Mouse (Mus musculus) embryonic facial prominence, embryonic 14.5 days (tissue): Measurements from ENCODE around the gene Entr1. TPM values are rescaled to one million over a fixed set of nuclear protein-coding genes. Genes with fewer than 3 reads are reported as not detected.

Experiments used
- ATAC-seq: fragments of 200-750 bp; cut with Nextera tagmentation; 2 replicates; pipeline ENCODE4 v1.8.0; 2017; ENCODE audit warnings: low read depth, moderate number of reproducible peaks, moderate TSS enrichment
- DNase-seq: peaks from one replicate; pipeline ENCODE4 v3.0.0-alpha.2; 2015; ENCODE audit warnings: low spot score
- H3K27ac ChIP-seq: fragments of 300-500 bp; sonication (generic); replicated peaks from 2 replicates; pipeline ENCODE4 v1.5.1; 2014; ENCODE audit warnings: low read depth, mild to moderate bottlenecking, low read length, moderate library complexity
- H3K27me3 ChIP-seq: fragments of 300-500 bp; sonication (generic); replicated peaks from 2 replicates; pipeline ENCODE4 v1.6.1; 2014; ENCODE audit warnings: low read length; ENCODE audit not compliant: control insufficient read depth, insufficient read depth
- H3K36me3 ChIP-seq: fragments of 300-500 bp; sonication (generic); 2 replicates; pipeline ENCODE4 v1.6.1; 2014; ENCODE audit warnings: low read length, mixed read lengths; ENCODE audit not compliant: control insufficient read depth, insufficient read depth
- H3K4me1 ChIP-seq: fragments of 300-500 bp; sonication (generic); 2 replicates; pipeline ENCODE4 v1.6.1; 2014; ENCODE audit warnings: antibody characterized with exemption, low read length; ENCODE audit not compliant: control insufficient read depth, insufficient read depth
- H3K4me2 ChIP-seq: fragments of 300-500 bp; sonication (generic); 2 replicates; pipeline ENCODE4 v1.6.1; 2014; ENCODE audit warnings: low read depth, mild to moderate bottlenecking, low read length, moderate library complexity, mixed read lengths
- H3K4me3 ChIP-seq: fragments of 300-500 bp; sonication (generic); 2 replicates; pipeline ENCODE4 v1.5.1; 2014; ENCODE audit warnings: low read depth, mild to moderate bottlenecking, low read length
- H3K9ac ChIP-seq: fragments of 300-500 bp; sonication (generic); 2 replicates; pipeline ENCODE4 v1.6.1; 2014; ENCODE audit warnings: low read depth, mild to moderate bottlenecking, low read length, moderate library complexity, mixed read lengths
- H3K9me3 ChIP-seq: fragments of 300-500 bp; sonication (generic); 2 replicates; pipeline ENCODE4 v1.6.1; 2016; ENCODE audit warnings: low read length; ENCODE audit not compliant: control insufficient read depth
- WGBS: fragments of 180-500 bp; shearing (Covaris S2); extraction: QIAGEN DNeasy Blood & Tissue Kit; methylation state at CpG from one replicate; pipeline ENCODE4 v1.1.7; 2014; 5-methylcytosine and 5-hydroxymethylcytosine counted together
- polyA plus RNA-seq: library from polyadenylated mRNA; unstranded; fragments of >200 nt; fragmentation: Nextera tagmentation; extraction: Ambion mirVana; gene quantifications from 2 replicates; pipeline ENCODE4 v1.2.1, GENCODE M21; 2014

Gene Entr1
- polyA plus RNA-seq, 1 experiment from 2014 or later = 102 TPM

DNA sequence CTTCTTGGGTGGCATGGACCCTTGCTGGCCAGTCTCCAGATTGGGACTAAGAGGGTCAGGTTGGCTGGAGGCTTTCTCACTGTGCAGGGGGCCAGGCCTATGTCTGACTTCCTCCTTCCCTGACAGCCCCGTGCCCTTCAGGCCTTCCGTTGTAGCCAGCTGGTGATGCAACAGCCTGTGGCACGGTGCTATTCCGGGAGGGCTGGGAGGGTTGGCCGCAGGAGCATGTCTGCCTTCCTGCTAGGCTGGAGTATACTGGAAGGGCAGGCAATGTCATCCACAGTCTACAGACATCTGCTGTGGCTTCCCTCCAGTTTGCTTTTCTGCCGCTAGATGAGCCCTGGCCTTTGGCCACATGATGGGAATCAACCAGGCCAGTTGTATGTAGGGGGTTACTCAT lies 29.1 kb downstream of the Entr1 start:
- H3K36me3 ChIP-seq = peaks cover 20% of the 10 kb centered on the region; the same call in 1 of the 2 replicates
- DNase-seq = no peak
- H3K9me3 ChIP-seq = no peaks in the 10 kb centered on the region
- no peaks in the 10 kb centered on the region for H3K27me3 ChIP-seq
- H3K9ac ChIP-seq = no peak overlapping the region
- no peaks in the 10 kb centered on the region for H3K4me1 ChIP-seq
- WGBS = 86% methylated on average over 6 of the region's 6 CpGs
- ATAC-seq = no peak
- no peak overlapping the region for H3K4me3 ChIP-seq
- no peak overlapping the region for H3K27ac ChIP-seq
- H3K4me2 ChIP-seq = no peak overlapping the region

DNA sequence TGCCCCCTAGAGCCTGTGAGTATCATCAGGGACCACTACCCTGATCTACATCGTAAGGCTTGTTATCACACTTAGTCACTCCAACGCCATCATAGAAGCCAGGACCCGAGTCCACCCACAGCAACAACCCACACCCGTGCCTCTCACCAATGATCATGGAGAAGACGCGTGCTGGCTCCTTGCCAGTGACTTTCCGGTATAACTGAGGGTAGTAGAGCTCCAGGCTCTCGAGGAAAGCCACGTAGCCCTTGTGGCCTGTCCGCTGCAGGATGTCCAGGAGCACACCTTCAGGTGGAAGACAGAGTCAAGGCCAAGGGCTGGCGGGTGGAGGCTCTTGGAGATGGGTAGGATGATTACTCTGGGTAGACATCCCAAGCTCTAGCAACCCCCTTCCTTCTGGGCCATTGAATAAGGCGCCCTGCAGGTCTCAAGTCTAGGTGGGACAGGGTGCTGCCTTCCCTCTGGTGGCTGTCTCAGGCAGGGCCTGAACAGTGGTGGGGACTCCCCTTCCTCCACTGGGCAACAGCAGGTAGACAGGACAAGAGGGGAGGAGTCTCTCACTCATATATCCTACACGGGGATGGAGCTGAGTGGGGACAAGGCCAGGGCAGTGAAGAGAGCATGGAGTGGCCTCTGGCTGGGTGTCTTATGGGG lies 30.3 kb downstream of the Entr1 start:
- DNase-seq (no peak), ATAC-seq (no peak)
- Histone ChIP-seq H3K4me1 (no peaks in the 10 kb centered on the region), H3K27ac (no peak overlapping the region), H3K36me3 (0 out of 2 replicates have a peak, but pooled peaks cover 8% of the 10 kb centered on the region), H3K9me3 (no peaks in the 10 kb centered on the region), H3K4me3 (no peak overlapping the region), H3K27me3 (no peaks in the 10 kb centered on the region), H3K4me2 (no peak overlapping the region), H3K9ac (no peak overlapping the region)
- WGBS = 85% methylated on average over 13 of the region's 13 CpGs

DNA sequence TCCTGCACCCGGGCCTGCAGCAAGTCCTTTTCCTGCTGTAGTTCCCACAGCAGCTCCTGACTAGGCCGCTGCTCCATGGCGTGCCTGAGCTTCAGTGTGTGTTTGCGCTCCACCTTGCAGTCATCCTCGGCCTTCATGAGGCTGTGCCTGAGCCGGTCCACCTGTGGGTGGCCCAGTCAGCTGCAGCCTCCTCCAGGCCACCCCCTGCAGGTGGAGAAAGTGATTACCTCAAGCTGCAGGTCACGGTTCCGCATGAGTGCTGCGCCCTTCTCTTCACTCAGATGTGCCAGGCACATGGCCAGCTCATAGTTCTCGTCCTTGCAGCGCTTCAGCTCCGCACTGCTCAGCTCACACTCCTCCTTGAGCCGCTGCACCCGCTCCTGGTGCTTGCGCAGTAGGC lies 31.6 kb downstream of the Entr1 start:
- WGBS = 43% methylated on average over 15 of the region's 15 CpGs
- ATAC-seq = no peak
- Histone ChIP-seq H3K27me3 (no peaks in the 10 kb centered on the region), H3K36me3 (no peaks in the 10 kb centered on the region), H3K4me1 (peaks cover 5% of the 10 kb centered on the region; the same call in 1 of the 2 replicates), H3K4me2 (no peak overlapping the region), H3K27ac (no peak overlapping the region), H3K9ac (no peak overlapping the region), H3K4me3 (no peak overlapping the region), H3K9me3 (no peaks in the 10 kb centered on the region)
- no peak for DNase-seq

DNA sequence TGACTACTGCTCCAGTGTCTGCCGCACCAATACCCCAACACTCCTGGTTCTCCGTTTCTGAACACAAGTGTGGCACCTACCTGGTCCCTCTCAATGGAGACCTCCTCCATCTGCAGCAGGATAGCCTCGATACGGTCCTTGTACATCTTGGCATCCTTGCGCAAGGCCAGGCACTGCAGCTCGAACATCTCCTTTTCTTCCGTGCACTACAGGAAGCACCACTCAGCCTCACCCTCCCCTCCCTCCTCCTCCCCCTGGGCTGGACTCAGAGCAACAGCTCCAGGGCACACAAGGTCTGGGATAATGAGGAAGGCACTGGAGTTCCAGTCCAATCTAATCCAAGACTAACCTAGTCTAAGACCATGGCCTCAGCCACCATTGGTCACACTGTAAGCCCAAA lies 32.4 kb downstream of the Entr1 start:
- ATAC-seq = no peak
- H3K4me3 ChIP-seq = no peak overlapping the region

DNA sequence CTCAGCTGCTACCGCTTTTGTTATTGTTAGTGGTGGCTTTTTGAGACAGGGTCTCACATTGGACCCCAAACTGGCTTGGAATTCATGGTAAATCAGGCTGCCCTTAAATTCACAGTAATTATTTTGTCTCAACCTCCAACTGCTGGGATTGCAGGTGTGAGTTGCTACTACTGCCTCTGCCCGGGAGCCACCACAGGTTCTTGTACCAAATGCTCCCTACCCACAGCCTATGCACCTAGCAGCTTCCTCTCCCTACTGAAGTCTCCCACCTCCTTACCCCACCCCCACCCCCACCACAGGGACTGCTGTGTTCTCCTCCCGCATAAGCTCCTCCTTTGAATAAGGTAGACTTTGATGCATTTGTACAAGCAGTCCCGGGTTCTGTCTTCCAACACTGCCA lies 32.9 kb downstream of the Entr1 start:
- Histone ChIP-seq H3K4me3 (no peak overlapping the region), H3K4me1 (peaks cover 6% of the 10 kb centered on the region; the same call in 1 of the 2 replicates), H3K27me3 (no peaks in the 10 kb centered on the region), H3K9ac (no peak overlapping the region), H3K36me3 (no peaks in the 10 kb centered on the region), H3K9me3 (no peaks in the 10 kb centered on the region), H3K4me2 (no peak overlapping the region), H3K27ac (no peak overlapping the region)
- no peak for DNase-seq
- no peak for ATAC-seq
- WGBS = 82% methylated on average over 4 of the region's 4 CpGs

More for the DNA sequence above, 32.4 kb downstream of the Entr1 start:
- 72% methylated on average over 7 of the region's 7 CpGs for WGBS
- no peak overlapping the region for H3K9ac ChIP-seq
- H3K27ac ChIP-seq = no peak overlapping the region
- H3K4me1 ChIP-seq = peaks cover 6% of the 10 kb centered on the region; the same call in 1 of the 2 replicates
- H3K36me3 ChIP-seq = no peaks in the 10 kb centered on the region
- no peaks in the 10 kb centered on the region for H3K9me3 ChIP-seq
- no peak for DNase-seq
- H3K27me3 ChIP-seq = no peaks in the 10 kb centered on the region
- H3K4me2 ChIP-seq = no peak overlapping the region

DNA sequence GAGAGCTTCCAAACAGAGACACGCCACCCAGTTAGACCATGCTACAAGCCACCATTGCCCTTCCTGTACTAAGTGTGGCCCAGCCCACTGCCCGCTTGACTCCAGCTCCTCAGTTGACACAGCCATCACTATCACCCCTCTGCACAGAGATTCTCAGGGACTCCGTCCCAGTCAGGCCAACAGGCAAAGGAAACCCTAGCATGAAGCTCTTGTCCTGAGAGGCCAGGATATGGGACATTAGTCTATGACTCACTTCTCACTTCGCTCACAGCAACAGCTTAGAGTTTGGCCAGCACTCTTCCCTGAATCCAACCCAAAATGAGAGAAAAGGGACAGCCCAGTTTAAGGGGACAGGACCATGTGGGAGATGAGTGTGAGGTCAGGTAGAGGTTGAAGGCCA lies 34.7 kb downstream of the Entr1 start:
- peaks cover 12% of the 10 kb centered on the region; the same call in 1 of the 2 replicates for H3K4me1 ChIP-seq
- no peaks in the 10 kb centered on the region for H3K9me3 ChIP-seq
- H3K9ac ChIP-seq = no peak overlapping the region
- H3K36me3 ChIP-seq = peaks cover 11% of the 10 kb centered on the region; the same call in 1 of the 2 replicates
- no peak for DNase-seq
- no peaks in the 10 kb centered on the region for H3K27me3 ChIP-seq
- WGBS = 92% methylated on average over 4 of the region's 4 CpGs
- no peak overlapping the region for H3K27ac ChIP-seq
- ATAC-seq = no peak
- no peak overlapping the region for H3K4me2 ChIP-seq
- H3K4me3 ChIP-seq = no peak overlapping the region

DNA sequence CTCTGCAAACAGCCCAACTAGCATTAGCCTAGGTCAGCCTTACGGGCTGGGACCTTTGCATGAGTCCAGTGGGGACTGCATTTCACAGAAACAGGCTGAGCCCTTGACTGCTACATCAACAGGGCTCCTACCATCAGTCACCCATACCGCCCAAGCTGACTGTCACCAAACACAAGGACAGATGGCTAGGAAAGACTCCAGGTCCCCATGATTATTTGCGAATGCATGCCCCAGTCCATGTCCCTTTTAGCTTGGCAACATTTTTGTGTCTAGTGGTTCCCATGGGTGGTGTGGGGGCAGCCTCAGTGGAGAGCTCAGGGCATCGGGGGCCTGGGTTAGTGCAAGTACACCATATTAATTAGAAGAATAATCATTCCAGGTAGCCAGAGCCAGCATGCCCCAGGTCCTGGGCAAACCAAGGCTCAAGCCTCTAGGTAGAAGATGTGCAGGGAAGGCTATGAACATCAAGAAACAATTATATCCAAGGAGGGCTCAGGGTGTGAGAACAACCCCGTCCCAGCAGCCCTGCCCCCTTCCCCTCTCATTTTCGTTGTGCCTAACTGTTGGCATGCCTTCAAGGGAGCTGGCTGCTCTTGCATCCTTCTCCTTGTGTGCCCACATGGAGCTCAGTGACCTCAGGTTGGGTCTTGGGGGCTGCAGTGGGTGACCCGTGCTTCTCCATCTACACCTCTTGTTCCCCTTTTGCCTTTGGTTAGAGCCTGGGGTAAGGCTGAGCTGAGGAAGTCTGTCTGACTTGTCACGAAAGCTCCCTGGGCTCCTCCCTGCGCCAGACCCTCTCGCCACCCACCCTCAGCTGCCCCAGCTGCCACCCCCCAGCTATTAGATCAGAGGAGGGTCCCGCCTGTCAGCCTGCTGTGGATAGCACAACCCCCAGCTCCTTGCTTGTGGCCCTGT lies 35.8 kb downstream of the Entr1 start:
- H3K27ac ChIP-seq = no peak overlapping the region
- H3K27me3 ChIP-seq = no peaks in the 10 kb centered on the region
- peak overlapping the region; percentile 96; the same call in 1 of the 2 replicates for H3K9ac ChIP-seq
- H3K36me3 ChIP-seq = peaks cover 20% of the 10 kb centered on the region; the same call in 1 of the 2 replicates
- 85% methylated on average over 11 of the region's 11 CpGs for WGBS
- peak overlapping the region; percentile 90; the same call in 1 of the 2 replicates for H3K4me3 ChIP-seq
- H3K9me3 ChIP-seq = no peaks in the 10 kb centered on the region
- H3K4me1 ChIP-seq = peaks cover 12% of the 10 kb centered on the region; the same call in 1 of the 2 replicates
- no peak for ATAC-seq
- H3K4me2 ChIP-seq = peak overlapping the region; percentile 98
- no peak for DNase-seq

DNA sequence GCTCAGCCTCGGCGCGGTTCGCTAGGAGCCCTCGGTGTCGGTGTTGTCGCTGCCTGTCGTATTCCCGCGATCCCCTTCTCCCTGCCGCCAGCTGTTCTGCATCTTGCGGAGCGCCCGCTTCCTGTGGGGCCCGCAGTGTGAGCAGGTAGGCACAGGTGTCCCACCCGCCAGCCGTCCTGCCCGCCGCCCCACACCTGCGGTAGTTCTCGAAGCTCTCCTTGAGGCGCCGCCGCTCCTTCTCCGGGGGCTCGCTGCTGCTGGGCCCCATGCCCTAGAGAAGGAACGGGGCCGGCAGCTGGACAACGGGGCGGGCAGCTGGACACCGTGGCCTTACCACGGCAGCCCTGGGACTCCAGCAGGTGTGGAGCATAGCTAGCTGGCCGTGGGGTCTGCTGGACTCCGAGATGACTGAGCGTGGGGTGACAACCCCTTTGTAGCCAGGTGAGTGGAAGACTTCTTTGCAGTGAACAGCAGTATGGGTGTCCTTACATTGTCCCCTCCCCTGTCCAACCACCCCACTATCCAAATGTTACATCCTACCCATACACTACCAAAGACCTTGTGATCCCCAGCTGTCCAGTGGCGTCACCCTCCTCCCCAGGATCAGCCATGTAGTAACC lies 36.7 kb downstream of the Entr1 start:
- Histone ChIP-seq H3K27ac (peak overlapping the region; percentile 24; the same call in 1 of the 2 replicates), H3K4me1 (peaks cover 12% of the 10 kb centered on the region; the same call in 1 of the 2 replicates), H3K4me2 (peak overlapping the region; percentile 98), H3K4me3 (peak overlapping the region; percentile 90), H3K9me3 (no peaks in the 10 kb centered on the region), H3K36me3 (peaks cover 29% of the 10 kb centered on the region; the same call in 1 of the 2 replicates), H3K27me3 (no peaks in the 10 kb centered on the region), H3K9ac (peak overlapping the region; percentile 96)
- 2% methylated on average over 34 of the region's 36 CpGs for WGBS
- ATAC-seq = peak; percentile 20; the same call in 1 of the 2 replicates
- DNase-seq = no peak
